Mouse (Mus musculus): ENCODE results near the gene Ssbp4. TPM values are rescaled to one million over a fixed set of nuclear protein-coding genes. Genes with fewer than 3 reads are reported as not detected.

Gene Ssbp4
- polyA plus RNA-seq, 1 experiment = 50.7 TPM

- Histone ChIP-seq H3K4me1 (ENCODE audit: control insufficient read depth, insufficient read depth, low read length) (peaks cover 10% of the 10 kb centered on the region; the same call in 1 of the 2 replicates), H3K4me3 (ENCODE audit: insufficient read depth, low read length) (no peak overlapping the region), H3K27ac (ENCODE audit: insufficient read depth, low read length) (no peak overlapping the region)
- TF ChIP-seq CTCF (IDR thresholded peaks at IDR 0.05; ENCODE audit: borderline replicate concordance, insufficient read depth, low read length) = no peak
- no peak for TF ChIP-seq POLR2A (IDR thresholded peaks at IDR 0.05; ENCODE audit: low read depth, low read length)
These were observed 60.9 kb downstream of the Ssbp4 start for GRCm38 (mm10) chr8:70547762-70548161.

Other genes starting within 250 kb of the Ssbp4 start
- gene Comp, start 235.3 kb downstream of the Ssbp4 start, polyA plus RNA-seq (2011; ENCODE audit: insufficient read length, low read depth, missing spikeins) = 1.6 and 1.9 TPM in 2 replicates
- gene Crtc1, start 169.3 kb downstream of the Ssbp4 start, polyA plus RNA-seq (2011; ENCODE audit: insufficient read length, low read depth, missing spikeins) = 13.7 and 15.6 TPM in 2 replicates
- 21.4 and 31.7 TPM in 2 replicates for gene Klhl26, start 131.9 kb downstream of the Ssbp4 start, polyA plus RNA-seq (2011; ENCODE audit: insufficient read length, low read depth, missing spikeins)
- gene Tmem59l, start 121.5 kb downstream of the Ssbp4 start, polyA plus RNA-seq (2011; ENCODE audit: insufficient read length, low read depth, missing spikeins) = 0.58 and 1.5 TPM in 2 replicates
- 215 and 351 TPM in 2 replicates for gene Crlf1, start 115.7 kb downstream of the Ssbp4 start, polyA plus RNA-seq (2011; ENCODE audit: insufficient read length, low read depth, missing spikeins)
- 29.9 and 46.6 TPM in 2 replicates for gene Rex1bd, start 102.1 kb downstream of the Ssbp4 start, polyA plus RNA-seq (2011; ENCODE audit: insufficient read length, low read depth, missing spikeins)
- gene Uba52, start 98.1 kb downstream of the Ssbp4 start, polyA plus RNA-seq (2011; ENCODE audit: insufficient read length, low read depth, missing spikeins) = 547 and 589 TPM in 2 replicates
- gene Fkbp8, start 81.1 kb downstream of the Ssbp4 start, polyA plus RNA-seq (2011; ENCODE audit: insufficient read length, low read depth, missing spikeins) = 105 and 110 TPM in 2 replicates
- 35.5 and 37.0 TPM in 2 replicates for gene Kxd1, start 80.9 kb downstream of the Ssbp4 start, polyA plus RNA-seq (2011; ENCODE audit: insufficient read length, low read depth, missing spikeins)
- 16.1 and 20.4 TPM in 2 replicates for gene Ell, start 69.4 kb downstream of the Ssbp4 start, polyA plus RNA-seq (2011; ENCODE audit: insufficient read length, low read depth, missing spikeins)
- gene Isyna1, start 14.5 kb downstream of the Ssbp4 start, polyA plus RNA-seq (2011; ENCODE audit: insufficient read length, low read depth, missing spikeins) = 17.9 and 18.6 TPM in 2 replicates
- gene Lrrc25, start 7.3 kb upstream of the Ssbp4 start, polyA plus RNA-seq (2011; ENCODE audit: insufficient read length, low read depth, missing spikeins) = 0.46 TPM in 1 of 2 replicates, not detected in the other
- gene Gdf15, start 23.6 kb upstream of the Ssbp4 start, polyA plus RNA-seq (2011; ENCODE audit: insufficient read length, low read depth, missing spikeins) = 3.1 and 4.2 TPM in 2 replicates
- gene Pgpep1, start 51.5 kb upstream of the Ssbp4 start, polyA plus RNA-seq (2011; ENCODE audit: insufficient read length, low read depth, missing spikeins) = 53.7 and 54.3 TPM in 2 replicates
- gene Lsm4, start 64.4 kb upstream of the Ssbp4 start, polyA plus RNA-seq (2011; ENCODE audit: insufficient read length, low read depth, missing spikeins) = 54.9 and 60.2 TPM in 2 replicates
- gene Jund, start 90.1 kb upstream of the Ssbp4 start, polyA plus RNA-seq (2011; ENCODE audit: insufficient read length, low read depth, missing spikeins) = 82.2 and 90.6 TPM in 2 replicates
- gene Iqcn, start 94.6 kb upstream of the Ssbp4 start, polyA plus RNA-seq (2011; ENCODE audit: insufficient read length, low read depth, missing spikeins) = not detected in 2 replicates
- gene Gm3336, start 109.7 kb upstream of the Ssbp4 start, polyA plus RNA-seq (2011; ENCODE audit: insufficient read length, low read depth, missing spikeins) = not detected in 2 replicates
- gene Pde4c, start 114.8 kb upstream of the Ssbp4 start, polyA plus RNA-seq (2011; ENCODE audit: insufficient read length, low read depth, missing spikeins) = not detected in 2 replicates
- 8.6 and 10.2 TPM in 2 replicates for gene Rab3a, start 145.8 kb upstream of the Ssbp4 start, polyA plus RNA-seq (2011; ENCODE audit: insufficient read length, low read depth, missing spikeins)
- 29.1 and 32.6 TPM in 2 replicates for gene Mpv17l2, start 152.1 kb upstream of the Ssbp4 start, polyA plus RNA-seq (2011; ENCODE audit: insufficient read length, low read depth, missing spikeins)
- gene Pik3r2, start 167.8 kb upstream of the Ssbp4 start, polyA plus RNA-seq (2011; ENCODE audit: insufficient read length, low read depth, missing spikeins) = 42.8 and 43.5 TPM in 2 replicates
- gene Mast3, start 196.2 kb upstream of the Ssbp4 start, polyA plus RNA-seq (2011; ENCODE audit: insufficient read length, low read depth, missing spikeins) = 12.6 and 13.1 TPM in 2 replicates
- 1.1 TPM in 1 of 2 replicates, not detected in the other for gene Il12rb1, start 199.6 kb upstream of the Ssbp4 start, polyA plus RNA-seq (2011; ENCODE audit: insufficient read length, low read depth, missing spikeins)
- gene Arrdc2, start 230.8 kb upstream of the Ssbp4 start, polyA plus RNA-seq (2011; ENCODE audit: insufficient read length, low read depth, missing spikeins) = 4.4 and 4.5 TPM in 2 replicates